Comparison of ENCODE assay signal across 20 mouse cellular contexts in the genomic region with DNA sequence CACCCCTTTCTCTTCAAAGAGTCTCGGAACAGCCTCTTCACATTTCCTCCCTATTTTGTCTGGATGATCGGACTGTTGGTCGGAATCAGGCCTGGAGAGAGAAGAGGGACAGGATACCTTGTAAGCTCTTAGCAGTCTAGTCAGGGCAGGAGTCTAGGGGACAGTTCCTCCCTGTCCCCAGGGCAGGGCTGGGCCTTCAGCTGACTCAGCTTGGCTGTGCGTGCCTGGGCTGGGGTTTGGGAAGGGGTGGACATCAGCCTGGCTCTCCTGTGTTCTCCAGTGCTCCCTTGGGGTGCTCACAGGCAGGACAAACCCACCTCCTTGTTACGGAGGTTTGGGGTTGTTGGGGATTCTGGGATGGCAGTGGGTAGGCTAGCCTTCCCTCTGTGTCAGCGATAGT. TPM values are rescaled to one million over a fixed set of nuclear protein-coding genes. Genes with fewer than 3 reads are reported as not detected.
DNase-seq lines count a peak whose midpoint lies in the region; ATAC-seq and TF ChIP-seq lines count a peak whose summit lies in the region.
"Had no signal": no experiment of that assay in that cellular context is flagged by ENCODE, and none has a peak within 500 bp of the region (broad histone marks: within the 10 kb centered on the region; RNA-seq: fewer than 3 reads in every experiment).

No protein-coding gene starts in this region.

- 72% methylated on average over 6 of the region's 6 CpGs for WGBS in heart, embryonic 15.5 days
- WGBS in heart, embryonic 12.5 days, result 71% methylated on average over 6 of the region's 6 CpGs
- 54% methylated on average over 6 of the region's 6 CpGs for WGBS in lung, embryonic 14.5 days
- WGBS in intestine, postnatal 0 days, result 38% methylated on average over 6 of the region's 6 CpGs
- 61% methylated on average over 6 of the region's 6 CpGs for WGBS in stomach, embryonic 16.5 days

- H3K9ac ChIP-seq in heart, embryonic 15.5 days, result no peak overlapping the region
- no peak overlapping the region for H3K9ac ChIP-seq in heart, embryonic 12.5 days
- no peak overlapping the region for H3K9ac ChIP-seq in lung, embryonic 14.5 days
- peak overlapping the region; percentile 74 for H3K9ac ChIP-seq in intestine, postnatal 0 days (ENCODE audit: low read depth, low read length)
- H3K9ac ChIP-seq in stomach, embryonic 16.5 days (ENCODE audit: low read length), result peak overlapping the region; percentile 48
- H3K9ac ChIP-seq: forebrain, embryonic 12.5 days; hindbrain, embryonic 12.5 days; limb, embryonic 13.5 days; neural tube, embryonic 13.5 days had no signal

- no peaks in the 10 kb centered on the region for H3K36me3 ChIP-seq in heart, embryonic 15.5 days
- no peaks in the 10 kb centered on the region for H3K36me3 ChIP-seq in heart, embryonic 12.5 days
- no peaks in the 10 kb centered on the region for H3K36me3 ChIP-seq in lung, embryonic 14.5 days (ENCODE audit: insufficient read depth)
- H3K36me3 ChIP-seq in intestine, postnatal 0 days (ENCODE audit: control insufficient read depth, insufficient read depth), result no peaks in the 10 kb centered on the region; the same call in 1 of the 2 replicates
- H3K36me3 ChIP-seq in stomach, embryonic 16.5 days (ENCODE audit: control insufficient read depth, insufficient read depth, low read length), result no peaks in the 10 kb centered on the region
- H3K36me3 ChIP-seq: forebrain, embryonic 12.5 days; hindbrain, embryonic 12.5 days; limb, embryonic 13.5 days; neural tube, embryonic 13.5 days had no signal

- H3K4me3 ChIP-seq in heart, embryonic 15.5 days, result no peak overlapping the region
- H3K4me3 ChIP-seq in heart, embryonic 12.5 days, result no peak overlapping the region
- H3K4me3 ChIP-seq in lung, embryonic 14.5 days (ENCODE audit: low read depth, low read length), result peak overlapping the region; percentile 46
- H3K4me3 ChIP-seq in intestine, postnatal 0 days (ENCODE audit: low read depth, low read length), result peak overlapping the region; percentile 65
- H3K4me3 ChIP-seq in stomach, embryonic 16.5 days (replicated peaks; ENCODE audit: low read length), result peak overlapping the region; percentile 54
- H3K4me3 ChIP-seq: forebrain, embryonic 12.5 days; hindbrain, embryonic 12.5 days; limb, embryonic 13.5 days; neural tube, embryonic 13.5 days had no signal

- DNase-seq in lung, embryonic 14.5 days, result no peak
- no peak for DNase-seq in lung, postnatal 4 days
- DNase-seq in layer of hippocampus, adult 18-20 months (ENCODE audit: low spot score in 2 of 2), result no peak
- DNase-seq in adrenal gland, postnatal 14 days, result no peak
- DNase-seq: cerebellum, adult 11-12 months; gastrocnemius, postnatal 25 days; kidney, adult 9 months; thymus, postnatal 4 days had no signal

- no peak for TF ChIP-seq CTCF in lung, embryonic 14.5 days (IDR thresholded peaks at IDR 0.05; ENCODE audit: low read depth)
- no peak for TF ChIP-seq CTCF in intestine, postnatal 0 days (IDR thresholded peaks at IDR 0.05; ENCODE audit: low read depth)

- no peak for ATAC-seq in heart, embryonic 15.5 days (replicated peaks; ENCODE audit: insufficient number of reproducible peaks, insufficient read depth, low FRiP score, low read depth)
- ATAC-seq in heart, embryonic 12.5 days (ENCODE audit: insufficient number of reproducible peaks, low FRiP score), result no peak
- no peak for ATAC-seq in lung, embryonic 14.5 days (ENCODE audit: insufficient read depth)
- ATAC-seq in intestine, postnatal 0 days, result no peak
- no peak for ATAC-seq in stomach, embryonic 16.5 days (ENCODE audit: insufficient read depth, low FRiP score)

- no peaks in the 10 kb centered on the region for H3K9me3 ChIP-seq in heart, embryonic 15.5 days (replicated peaks)
- no peaks in the 10 kb centered on the region for H3K9me3 ChIP-seq in heart, embryonic 12.5 days (replicated peaks)
- H3K9me3 ChIP-seq in lung, embryonic 14.5 days (ENCODE audit: low read depth, low read length), result no peaks in the 10 kb centered on the region
- no peaks in the 10 kb centered on the region for H3K9me3 ChIP-seq in intestine, postnatal 0 days (ENCODE audit: control insufficient read depth)
- no peaks in the 10 kb centered on the region for H3K9me3 ChIP-seq in stomach, embryonic 16.5 days (replicated peaks; ENCODE audit: control insufficient read depth, low read length)
- H3K9me3 ChIP-seq: forebrain, embryonic 12.5 days; hindbrain, embryonic 12.5 days; limb, embryonic 13.5 days; neural tube, embryonic 13.5 days had no signal

- 0 out of 2 replicates have a peak overlapping the region, but pooled peaks have one; percentile 6 for H3K4me2 ChIP-seq in heart, embryonic 15.5 days
- no peak overlapping the region for H3K4me2 ChIP-seq in heart, embryonic 12.5 days
- H3K4me2 ChIP-seq in lung, embryonic 14.5 days, result peak overlapping the region; percentile 70
- H3K4me2 ChIP-seq in intestine, postnatal 0 days (replicated peaks; ENCODE audit: low read depth), result peak overlapping the region; percentile 71
- peak overlapping the region; percentile 62 for H3K4me2 ChIP-seq in stomach, embryonic 16.5 days (ENCODE audit: low read depth, low read length)
- H3K4me2 ChIP-seq: forebrain, embryonic 12.5 days; hindbrain, embryonic 12.5 days; neural tube, embryonic 13.5 days had no signal

- no peak overlapping the region for H3K27ac ChIP-seq in heart, embryonic 15.5 days
- no peak overlapping the region for H3K27ac ChIP-seq in heart, embryonic 12.5 days (ENCODE audit: poor library complexity, severe bottlenecking)
- no peak overlapping the region for H3K27ac ChIP-seq in lung, embryonic 14.5 days (ENCODE audit: low read depth)
- peak overlapping the region; percentile 88 for H3K27ac ChIP-seq in intestine, postnatal 0 days (ENCODE audit: low read depth, low read length)
- H3K27ac ChIP-seq in stomach, embryonic 16.5 days (ENCODE audit: low read length), result peak overlapping the region; percentile 84
- H3K27ac ChIP-seq: forebrain, embryonic 12.5 days; hindbrain, embryonic 12.5 days; limb, embryonic 13.5 days; neural tube, embryonic 13.5 days had no signal

- peaks cover 56% of the 10 kb centered on the region for H3K4me1 ChIP-seq in heart, embryonic 15.5 days (replicated peaks)
- peaks cover 64% of the 10 kb centered on the region for H3K4me1 ChIP-seq in heart, embryonic 12.5 days (replicated peaks)
- 0 out of 2 replicates have a peak, but pooled peaks cover 8% of the 10 kb centered on the region for H3K4me1 ChIP-seq in lung, embryonic 14.5 days (ENCODE audit: insufficient read depth)
- peaks cover 8% of the 10 kb centered on the region; the same call in 1 of the 2 replicates for H3K4me1 ChIP-seq in intestine, postnatal 0 days (replicated peaks; ENCODE audit: control insufficient read depth, insufficient read depth, low read length)
- peaks cover 30% of the 10 kb centered on the region for H3K4me1 ChIP-seq in stomach, embryonic 16.5 days (ENCODE audit: control insufficient read depth, insufficient read depth, low read length)

- no peaks in the 10 kb centered on the region; the same call in 1 of the 2 replicates for H3K27me3 ChIP-seq in heart, embryonic 15.5 days
- no peaks in the 10 kb centered on the region for H3K27me3 ChIP-seq in heart, embryonic 12.5 days (replicated peaks)
- peaks cover 26% of the 10 kb centered on the region for H3K27me3 ChIP-seq in lung, embryonic 14.5 days (ENCODE audit: insufficient read depth, low read length)
- H3K27me3 ChIP-seq in intestine, postnatal 0 days (replicated peaks; ENCODE audit: control insufficient read depth, insufficient read depth, low read length), result no peaks in the 10 kb centered on the region
- H3K27me3 ChIP-seq in stomach, embryonic 16.5 days (ENCODE audit: control insufficient read depth, insufficient read depth, low read length), result 0 out of 2 replicates have a peak, but pooled peaks cover 7% of the 10 kb centered on the region

RNA-seq across cellular contexts. Expression of gene 1700001C19Rik, which starts 1.4 kb away (rescaled TPM):
- polyA plus RNA-seq in heart, embryonic 15.5 days (2015; fragmentation: Nextera tagmentation; extraction: Ambion mirVana), result 0.60 and 1.0 TPM in 2 replicates
- 1.0 and 1.2 TPM in 2 replicates for polyA plus RNA-seq in heart, embryonic 12.5 days (2016; fragmentation: Nextera tagmentation; extraction: Ambion mirVana)
- 0.13 TPM in 1 of 2 replicates, not detected in the other for polyA plus RNA-seq in lung, embryonic 14.5 days (2014; fragmentation: Nextera tagmentation; extraction: Ambion mirVana)
- 0.35 and 0.77 TPM in 2 replicates for polyA plus RNA-seq in intestine, postnatal 0 days (2015; fragmentation: Nextera tagmentation; extraction: Ambion mirVana)
- 0.21 and 0.24 TPM in 2 replicates for polyA plus RNA-seq in stomach, embryonic 16.5 days (2015; fragmentation: Nextera tagmentation; extraction: Ambion mirVana)
- not detected for total RNA-seq in layer of hippocampus, adult 18-20 months (2021)
- 0.82 TPM in 1 of 2 replicates, not detected in the other for total RNA-seq in adrenal gland, postnatal 14 days (2021)
- total RNA-seq: adrenal gland, adult 18-20 months; common myeloid progenitor, adult 5-6 weeks; gastrocnemius, postnatal 25 days; left cerebral cortex, adult 8-10 months; monocyte, adult 5-6 weeks had no signal

RNA-seq across cellular contexts. Expression of gene AI661453, which starts 2.2 kb away (rescaled TPM):
- polyA plus RNA-seq in heart, embryonic 15.5 days (2015; fragmentation: Nextera tagmentation; extraction: Ambion mirVana), result 0.96 and 1.2 TPM in 2 replicates
- 0.85 and 1.1 TPM in 2 replicates for polyA plus RNA-seq in heart, embryonic 12.5 days (2016; fragmentation: Nextera tagmentation; extraction: Ambion mirVana)
- polyA plus RNA-seq in lung, embryonic 14.5 days (2014; fragmentation: Nextera tagmentation; extraction: Ambion mirVana), result 2.4 TPM in 2 replicates
- polyA plus RNA-seq in intestine, postnatal 0 days (2015; fragmentation: Nextera tagmentation; extraction: Ambion mirVana), result 6.1 and 7.7 TPM in 2 replicates
- polyA plus RNA-seq in stomach, embryonic 16.5 days (2015; fragmentation: Nextera tagmentation; extraction: Ambion mirVana), result 5.1 and 7.7 TPM in 2 replicates
- under 1 TPM; 0.52 to 0.58 TPM for total RNA-seq in layer of hippocampus, adult 18-20 months (2021)
- 1.4 and 1.7 TPM in 2 replicates for total RNA-seq in adrenal gland, postnatal 14 days (2021)
- total RNA-seq: monocyte, adult 5-6 weeks had no signal

RNA-seq across cellular contexts. Expression of gene Guca1a, which starts 38.2 kb away (rescaled TPM):
- 1.7 TPM in 2 replicates for polyA plus RNA-seq in heart, embryonic 15.5 days (2015; fragmentation: Nextera tagmentation; extraction: Ambion mirVana)
- polyA plus RNA-seq in heart, embryonic 12.5 days (2016; fragmentation: Nextera tagmentation; extraction: Ambion mirVana), result 3.2 and 3.8 TPM in 2 replicates
- polyA plus RNA-seq in lung, embryonic 14.5 days (2014; fragmentation: Nextera tagmentation; extraction: Ambion mirVana), result 1.6 and 1.7 TPM in 2 replicates
- 2.7 and 3.3 TPM in 2 replicates for polyA plus RNA-seq in intestine, postnatal 0 days (2015; fragmentation: Nextera tagmentation; extraction: Ambion mirVana)
- 4.7 and 5.4 TPM in 2 replicates for polyA plus RNA-seq in stomach, embryonic 16.5 days (2015; fragmentation: Nextera tagmentation; extraction: Ambion mirVana)
- under 1 TPM in 1 of 2 experiments, not detected in 1; 0.53 TPM for total RNA-seq in layer of hippocampus, adult 18-20 months (2021)
- 1.1 TPM in 2 replicates for total RNA-seq in adrenal gland, postnatal 14 days (2021)

RNA-seq across cellular contexts. Expression of gene Guca1b, which starts 53.4 kb away (rescaled TPM):
- 0.91 and 1.2 TPM in 2 replicates for polyA plus RNA-seq in heart, embryonic 15.5 days (2015; fragmentation: Nextera tagmentation; extraction: Ambion mirVana)
- 1.8 and 2.0 TPM in 2 replicates for polyA plus RNA-seq in heart, embryonic 12.5 days (2016; fragmentation: Nextera tagmentation; extraction: Ambion mirVana)
- polyA plus RNA-seq in lung, embryonic 14.5 days (2014; fragmentation: Nextera tagmentation; extraction: Ambion mirVana), result 0.41 and 0.49 TPM in 2 replicates
- 0.13 and 0.17 TPM in 2 replicates for polyA plus RNA-seq in intestine, postnatal 0 days (2015; fragmentation: Nextera tagmentation; extraction: Ambion mirVana)
- polyA plus RNA-seq in stomach, embryonic 16.5 days (2015; fragmentation: Nextera tagmentation; extraction: Ambion mirVana), result 0.64 and 0.84 TPM in 2 replicates
- 1 to 10 TPM; 1.4 to 1.6 TPM for total RNA-seq in layer of hippocampus, adult 18-20 months (2021)
- total RNA-seq in adrenal gland, postnatal 14 days (2021), result 0.79 and 1.0 TPM in 2 replicates
- total RNA-seq: common myeloid progenitor, adult 5-6 weeks had no signal

Comparison
In these comparisons a context has a peak if more than half of its experiments do, and no peak if none do; other contexts are left out.
1. H3K27ac ChIP-seq: peak in intestine, postnatal 0 days (single experiment) and stomach, embryonic 16.5 days (single experiment); none in heart, embryonic 15.5 days (single experiment), heart, embryonic 12.5 days (single experiment) and lung, embryonic 14.5 days (single experiment).
2. H3K4me3 ChIP-seq: peak in lung, embryonic 14.5 days (single experiment), intestine, postnatal 0 days (single experiment) and stomach, embryonic 16.5 days (single experiment); none in heart, embryonic 15.5 days (single experiment) and heart, embryonic 12.5 days (single experiment).
3. H3K9ac ChIP-seq: peak in intestine, postnatal 0 days (single experiment) and stomach, embryonic 16.5 days (single experiment); none in heart, embryonic 15.5 days (single experiment), heart, embryonic 12.5 days (single experiment) and lung, embryonic 14.5 days (single experiment).